Mouse (Mus musculus) CD4-positive helper T cell, adult 2 months (primary cell): ENCODE measurements around the gene Psmd3.

Source experiments
- DNase-seq: peaks from one replicate; pipeline ENCODE4 v3.0.0-alpha.2; 2012; ENCODE audit warnings: low read depth, missing footprints, low spot score

Gene Psmd3

GRCm38 (mm10) chr11:98688009-98688408 lies 5.7 kb downstream of the Psmd3 start:
- no peak for DNase-seq

- DNase-seq, result no peak
These were observed 10.8 kb downstream of the Psmd3 start for GRCm38 (mm10) chr11:98693201-98693600.

- no peak for DNase-seq
These were observed 11.4 kb downstream of the Psmd3 start for GRCm38 (mm10) chr11:98693746-98694145.

GRCm38 (mm10) chr11:98694301-98694700 lies 11.9 kb downstream of the Psmd3 start:
- DNase-seq, result no peak

- no peak for DNase-seq
These were observed 13.1 kb downstream of the Psmd3 start for GRCm38 (mm10) chr11:98695408-98695807.

- no peak for DNase-seq
These were observed 14.3 kb downstream of the Psmd3 start for GRCm38 (mm10) chr11:98696454-98697216.

- no peak for DNase-seq
These were observed 14.9 kb downstream of the Psmd3 start for GRCm38 (mm10) chr11:98697225-98697624.

- no peak for DNase-seq
These were observed 16.7 kb downstream of the Psmd3 start for GRCm38 (mm10) chr11:98698849-98699640.

- DNase-seq, result peak; percentile 77
These were observed 17.6 kb downstream of the Psmd3 start for GRCm38 (mm10) chr11:98699911-98700310.

GRCm38 (mm10) chr11:98701213-98701670 lies 18.9 kb downstream of the Psmd3 start, which contains the start of gene Csf3:
Gene Csf3, plus strand, starts transcription at chr11:98701263.
- DNase-seq, result no peak

- no peak for DNase-seq
These were observed 20.0 kb downstream of the Psmd3 start for GRCm38 (mm10) chr11:98702323-98702722.

- DNase-seq, result no peak
These were observed 22.7 kb downstream of the Psmd3 start for GRCm38 (mm10) chr11:98705021-98705420.

GRCm38 (mm10) chr11:98707401-98708281 lies 25.3 kb downstream of the Psmd3 start:
- DNase-seq, result no peak

- no peak for DNase-seq
These were observed 26.1 kb downstream of the Psmd3 start for GRCm38 (mm10) chr11:98708282-98708956.

- DNase-seq, result peak; percentile 29
These were observed 26.8 kb downstream of the Psmd3 start for GRCm38 (mm10) chr11:98709001-98709741.

- DNase-seq, result peak; percentile 76
These were observed 28.2 kb downstream of the Psmd3 start for GRCm38 (mm10) chr11:98710416-98711045.

- no peak for DNase-seq
These were observed 28.7 kb downstream of the Psmd3 start for GRCm38 (mm10) chr11:98711046-98711434.

- DNase-seq, result peak; percentile 30
These were observed 29.7 kb downstream of the Psmd3 start for GRCm38 (mm10) chr11:98712009-98712408.

GRCm38 (mm10) chr11:98713703-98714102 lies 31.3 kb downstream of the Psmd3 start:
- DNase-seq, result no peak

- no peak for DNase-seq
These were observed 33.6 kb downstream of the Psmd3 start for GRCm38 (mm10) chr11:98715946-98716345.
